Mouse (Mus musculus) heart, embryonic 11.5 days (tissue): ENCODE measurements around the gene BC048403. TPM values are rescaled to one million over a fixed set of nuclear protein-coding genes. Genes with fewer than 3 reads are reported as not detected.

Experiments
- ATAC-seq: fragments of 200-750 bp; cut with Nextera tagmentation; replicated peaks from 2 replicates; pipeline ENCODE4 v1.8.0; 2017; ENCODE audit warnings: moderate library complexity; ENCODE audit not compliant: insufficient number of reproducible peaks, low FRiP score, low TSS enrichment
- H3K27ac ChIP-seq: fragments of 300-500 bp; sonication (generic); 2 replicates; pipeline ENCODE4 v1.5.1; 2014; ENCODE audit warnings: mild to moderate bottlenecking, low read depth, low read length
- H3K27me3 ChIP-seq: fragments of 300-500 bp; sonication (generic); 2 replicates; pipeline ENCODE4 v1.6.1; 2014; ENCODE audit warnings: mild to moderate bottlenecking, low read length, mixed read lengths; ENCODE audit not compliant: control insufficient read depth, insufficient read depth
- H3K36me3 ChIP-seq: fragments of 300-500 bp; sonication (generic); 2 replicates; pipeline ENCODE4 v1.6.1; 2014; ENCODE audit warnings: mild to moderate bottlenecking, low read length, moderate library complexity, mixed read lengths; ENCODE audit not compliant: control insufficient read depth, insufficient read depth
- H3K4me1 ChIP-seq: fragments of 300-500 bp; sonication (generic); 2 replicates; pipeline ENCODE4 v1.6.1; 2014; ENCODE audit warnings: low read length; ENCODE audit not compliant: control insufficient read depth, insufficient read depth
- H3K4me2 ChIP-seq: fragments of 300-500 bp; sonication (generic); 2 replicates; pipeline ENCODE4 v1.6.1; 2014; ENCODE audit warnings: mild to moderate bottlenecking, moderate library complexity
- H3K4me3 ChIP-seq: fragments of 300-500 bp; sonication (generic); 2 replicates; pipeline ENCODE4 v1.5.1; 2014; ENCODE audit warnings: low read depth, low read length
- H3K9ac ChIP-seq: fragments of 300-500 bp; sonication (generic); 2 replicates; pipeline ENCODE4 v1.6.1; 2014; ENCODE audit warnings: mild to moderate bottlenecking, low read depth, low read length, moderate library complexity
- H3K9me3 ChIP-seq: fragments of 300-500 bp; sonication (generic); replicated peaks from 2 replicates; pipeline ENCODE4 v1.6.1; 2016; ENCODE audit warnings: low read length; ENCODE audit not compliant: control insufficient read depth
- WGBS: fragments of 180-500 bp; shearing (Covaris S2); extraction: QIAGEN DNeasy Blood & Tissue Kit; methylation state at CpG from one replicate; pipeline ENCODE4 v1.1.7; 2014; ENCODE audit not compliant: insufficient replicate concordance; 5-methylcytosine and 5-hydroxymethylcytosine counted together
- polyA plus RNA-seq: library from polyadenylated mRNA; unstranded; fragments of >200 nt; fragmentation: Nextera tagmentation; extraction: Ambion mirVana; gene quantifications from 2 replicates; pipeline ENCODE4 v1.2.1, GENCODE M21; 2014

Gene BC048403
- polyA plus RNA-seq, 1 experiment from 2014 or later = 2.7 TPM

DNA sequence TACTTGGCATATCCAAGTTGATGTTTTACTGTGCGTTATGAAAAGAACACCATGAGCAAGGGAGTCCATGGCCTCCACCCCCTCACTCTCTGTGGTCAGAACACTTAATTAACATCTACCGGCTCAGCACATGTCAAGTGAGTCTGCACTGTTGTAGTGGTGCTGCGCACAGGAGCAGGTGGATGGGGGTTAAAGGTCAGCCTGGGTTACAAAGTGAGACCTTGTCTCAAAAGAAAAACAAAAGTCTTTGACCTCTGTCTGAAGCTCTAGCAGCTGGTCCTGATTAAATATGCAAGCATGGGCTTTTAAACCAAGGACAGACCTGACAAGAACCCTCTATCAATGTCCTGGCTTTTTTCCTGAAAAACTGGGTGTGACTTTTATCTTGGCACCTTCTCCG is 2.6 kb downstream of the BC048403 start:
- no peaks in the 10 kb centered on the region for H3K27me3 ChIP-seq
- no peak overlapping the region for H3K27ac ChIP-seq
- H3K9ac ChIP-seq = no peak overlapping the region
- peaks cover 8% of the 10 kb centered on the region; the same call in 1 of the 2 replicates for H3K36me3 ChIP-seq
- H3K4me2 ChIP-seq = no peak overlapping the region
- no peak overlapping the region for H3K4me3 ChIP-seq
- no peaks in the 10 kb centered on the region for H3K4me1 ChIP-seq
- 62% methylated on average over 4 of the region's 4 CpGs for WGBS
- H3K9me3 ChIP-seq = no peaks in the 10 kb centered on the region; the same call in 1 of the 2 replicates
- no peak for ATAC-seq

DNA sequence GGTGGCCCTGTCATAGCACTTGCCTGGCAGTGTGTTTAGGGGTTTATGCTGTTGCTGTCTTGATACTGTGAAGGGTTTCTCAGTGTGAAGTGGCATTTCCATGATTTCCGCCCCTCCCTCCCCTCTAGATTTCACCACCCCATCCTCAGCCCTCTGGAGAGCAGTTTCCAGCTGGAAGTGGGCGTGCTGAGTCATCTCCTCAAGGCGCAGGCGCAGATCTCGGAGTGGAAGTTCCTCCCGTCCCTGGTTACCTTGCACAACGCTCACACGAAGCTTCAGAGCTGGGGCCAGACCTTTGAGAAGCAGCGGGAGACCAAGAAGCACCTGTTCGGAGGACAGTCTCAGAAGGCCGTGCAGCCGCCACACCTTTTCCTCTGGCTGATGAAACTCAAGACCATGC is 10.4 kb downstream of the BC048403 start:
- Histone ChIP-seq H3K36me3 (peaks cover 15% of the 10 kb centered on the region; the same call in 1 of the 2 replicates), H3K9me3 (no peaks in the 10 kb centered on the region), H3K4me1 (no peaks in the 10 kb centered on the region), H3K4me2 (no peak overlapping the region), H3K4me3 (no peak overlapping the region), H3K27ac (no peak overlapping the region), H3K27me3 (no peaks in the 10 kb centered on the region), H3K9ac (no peak overlapping the region)
- WGBS = 88% methylated on average over 12 of the region's 12 CpGs
- no peak for ATAC-seq

- H3K4me2 ChIP-seq = no peak overlapping the region
- WGBS = 72% methylated on average over 5 of the region's 5 CpGs
- H3K36me3 ChIP-seq = 0 out of 2 replicates have a peak, but pooled peaks cover 3% of the 10 kb centered on the region
- ATAC-seq = no peak
- no peaks in the 10 kb centered on the region for H3K4me1 ChIP-seq
- no peaks in the 10 kb centered on the region for H3K9me3 ChIP-seq
- no peak overlapping the region for H3K27ac ChIP-seq
- H3K9ac ChIP-seq = no peak overlapping the region
- H3K4me3 ChIP-seq = no peak overlapping the region
- H3K27me3 ChIP-seq = no peaks in the 10 kb centered on the region
Observed at GRCm38 (mm10) chr10:121754237-121754636, 14.5 kb downstream of the BC048403 start.

DNA sequence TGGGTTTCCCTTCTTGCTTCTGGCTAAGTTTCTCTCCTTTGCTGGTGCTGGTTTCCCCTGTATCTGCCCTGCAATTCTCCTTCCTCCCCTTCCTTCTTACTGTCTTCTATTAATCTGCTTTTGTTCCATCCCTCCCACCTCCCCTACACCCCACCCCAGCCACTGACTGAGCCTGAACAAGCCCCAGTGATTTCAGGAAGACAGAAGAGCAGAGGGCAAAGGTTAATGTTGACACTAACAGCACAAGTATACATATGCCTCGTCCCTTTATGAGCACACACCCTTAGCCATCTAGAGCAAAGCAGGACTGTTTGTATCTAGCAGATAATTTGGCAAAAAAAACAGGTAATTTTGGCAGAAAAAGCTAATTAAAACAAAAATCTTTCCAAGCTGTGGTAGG is 16.1 kb downstream of the BC048403 start:
- H3K9ac ChIP-seq = no peak overlapping the region
- ATAC-seq = no peak
- no peak overlapping the region for H3K27ac ChIP-seq
- H3K4me1 ChIP-seq = no peaks in the 10 kb centered on the region
- H3K36me3 ChIP-seq = 0 out of 2 replicates have a peak, but pooled peaks cover 3% of the 10 kb centered on the region
- H3K9me3 ChIP-seq = no peaks in the 10 kb centered on the region
- no peaks in the 10 kb centered on the region for H3K27me3 ChIP-seq
- H3K4me3 ChIP-seq = no peak overlapping the region
- WGBS = 26% methylated on average over 1 of the region's 1 CpGs
- no peak overlapping the region for H3K4me2 ChIP-seq

DNA sequence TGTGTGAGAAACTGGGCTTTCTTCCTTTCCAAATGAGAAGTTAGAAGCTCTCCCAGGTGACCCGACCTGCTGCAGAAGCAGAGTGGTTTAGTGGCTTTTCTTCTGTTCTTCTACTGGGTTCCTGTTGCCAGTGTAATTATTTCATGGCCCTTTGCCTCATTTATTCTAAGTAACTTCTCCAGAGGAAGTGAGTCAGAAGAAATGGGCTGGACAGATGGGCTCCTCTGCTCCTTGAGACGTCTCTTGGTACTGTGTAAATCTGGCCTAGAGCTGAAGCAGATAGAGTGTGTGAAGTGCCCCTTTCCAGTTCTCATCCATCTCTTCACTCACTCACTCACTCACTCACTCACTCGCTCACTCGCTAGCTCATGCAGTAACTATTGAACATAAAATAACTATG is 16.9 kb downstream of the BC048403 start:
- Histone ChIP-seq H3K4me1 (no peaks in the 10 kb centered on the region), H3K27me3 (no peaks in the 10 kb centered on the region), H3K9ac (no peak overlapping the region), H3K27ac (no peak overlapping the region), H3K9me3 (no peaks in the 10 kb centered on the region), H3K4me3 (no peak overlapping the region), H3K4me2 (no peak overlapping the region), H3K36me3 (0 out of 2 replicates have a peak, but pooled peaks cover 3% of the 10 kb centered on the region)
- 78% methylated on average over 4 of the region's 4 CpGs for WGBS
- ATAC-seq = no peak

DNA sequence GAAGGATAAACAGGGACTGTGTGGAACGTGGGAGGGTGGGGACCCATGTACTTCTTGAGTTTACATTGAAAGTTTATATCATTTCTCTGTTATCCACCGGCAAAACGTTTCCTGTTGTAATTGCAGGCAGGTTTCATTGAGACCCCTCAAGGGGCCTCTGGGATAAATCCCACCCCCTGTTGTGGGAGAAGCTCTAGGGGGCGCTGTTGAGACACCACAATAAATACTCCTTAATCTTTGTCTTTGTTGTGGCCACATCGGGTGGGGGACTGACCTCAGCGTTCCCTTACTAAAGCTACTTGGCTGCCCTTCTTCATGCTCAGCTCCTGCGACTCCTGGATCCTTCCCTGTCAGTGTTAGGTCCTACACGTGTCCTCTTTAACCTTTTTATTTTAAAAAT is 19.4 kb downstream of the BC048403 start:
- WGBS = 55% methylated on average over 8 of the region's 8 CpGs
- ATAC-seq = no peak
- H3K4me1 ChIP-seq = no peaks in the 10 kb centered on the region

GRCm38 (mm10) chr10:121762141-121762540 is 22.4 kb downstream of the BC048403 start:
- Histone ChIP-seq H3K4me1 (no peaks in the 10 kb centered on the region), H3K9me3 (no peaks in the 10 kb centered on the region)
- 85% methylated on average over 9 of the region's 9 CpGs for WGBS

More for the DNA sequence above, 19.4 kb downstream of the BC048403 start:
- no peak overlapping the region for H3K27ac ChIP-seq
- H3K9me3 ChIP-seq = no peaks in the 10 kb centered on the region
- H3K9ac ChIP-seq = no peak overlapping the region
- no peaks in the 10 kb centered on the region for H3K36me3 ChIP-seq
- H3K4me2 ChIP-seq = no peak overlapping the region
- H3K27me3 ChIP-seq = no peaks in the 10 kb centered on the region
- H3K4me3 ChIP-seq = no peak overlapping the region

GRCm38 (mm10) chr10:121763191-121763590 is 23.5 kb downstream of the BC048403 start:
- no peaks in the 10 kb centered on the region for H3K27me3 ChIP-seq
- no peak overlapping the region for H3K4me3 ChIP-seq
- no peak overlapping the region for H3K27ac ChIP-seq
- H3K4me2 ChIP-seq = no peak overlapping the region
- H3K36me3 ChIP-seq = no peaks in the 10 kb centered on the region
- H3K9me3 ChIP-seq = no peaks in the 10 kb centered on the region
- no peak for ATAC-seq
- 78% methylated on average over 9 of the region's 13 CpGs for WGBS
- no peaks in the 10 kb centered on the region for H3K4me1 ChIP-seq
- no peak overlapping the region for H3K9ac ChIP-seq

More at GRCm38 (mm10) chr10:121762141-121762540, 22.4 kb downstream of the BC048403 start:
- H3K4me3 ChIP-seq = no peak overlapping the region
- H3K9ac ChIP-seq = no peak overlapping the region
- H3K36me3 ChIP-seq = no peaks in the 10 kb centered on the region
- H3K27ac ChIP-seq = no peak overlapping the region
- no peaks in the 10 kb centered on the region for H3K27me3 ChIP-seq
- no peak for ATAC-seq
- no peak overlapping the region for H3K4me2 ChIP-seq

DNA sequence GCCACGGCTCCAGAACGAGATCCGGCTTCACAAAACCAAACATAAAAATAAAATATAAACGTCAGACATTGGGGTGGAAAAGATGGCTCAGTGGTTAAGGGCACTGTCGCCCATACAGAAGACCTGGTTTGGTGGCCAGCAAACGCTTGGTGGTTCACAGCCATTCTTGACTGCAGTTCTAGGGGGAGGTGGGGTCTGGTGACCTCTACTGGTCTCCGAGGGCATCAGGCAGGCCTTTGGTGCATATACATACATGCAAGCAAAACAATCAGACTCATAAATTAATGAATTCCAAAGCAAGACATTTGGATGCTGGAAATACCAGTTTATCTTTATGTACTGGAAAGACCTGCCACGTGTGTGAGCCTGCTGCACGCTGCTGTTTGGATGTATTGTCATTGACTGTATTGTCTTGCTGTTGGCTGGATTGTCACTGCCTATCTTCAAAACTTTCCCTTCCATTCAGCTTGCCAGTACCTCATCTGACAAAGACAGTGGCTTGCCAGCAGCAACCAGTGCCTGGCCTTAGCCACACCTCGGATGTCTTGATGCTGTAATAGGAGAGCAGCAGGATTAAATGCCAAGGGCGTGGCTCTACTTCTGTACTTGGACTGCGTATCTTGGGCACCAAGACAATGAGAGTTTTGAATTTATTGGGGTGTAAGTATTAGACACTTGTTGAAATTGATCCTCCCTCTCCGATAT is 24.9 kb downstream of the BC048403 start:
- Histone ChIP-seq H3K9ac (no peak overlapping the region), H3K4me2 (no peak overlapping the region), H3K4me3 (no peak overlapping the region), H3K4me1 (no peaks in the 10 kb centered on the region), H3K9me3 (no peaks in the 10 kb centered on the region), H3K36me3 (no peaks in the 10 kb centered on the region), H3K27me3 (no peaks in the 10 kb centered on the region), H3K27ac (no peak overlapping the region)
- WGBS = 77% methylated on average over 13 of the region's 13 CpGs
- ATAC-seq = no peak
